Mouse (Mus musculus) ovary, postnatal 36 days (tissue): Measurements from ENCODE around the gene Tmem220.
A peak's percentile ranks its signal among the peaks of the same experiment; 100 is the strongest.

Source experiments
- DNase-seq: peaks from one replicate; pipeline ENCODE4 v3.0.0; 2022; ENCODE audit warnings: low spot score, mixed read lengths

Gene Tmem220

GRCm38 (mm10) chr11:67024867-67025477, at the start of gene Tmem220:
TSS of gene Tmem220 (plus strand) at chr11:67025154.
- peak; percentile 95 for DNase-seq

GRCm38 (mm10) chr11:66975606-66976330, 49.2 kb upstream of the Tmem220 start:
- no peak for DNase-seq

GRCm38 (mm10) chr11:66981336-66982115, 43.4 kb upstream of the Tmem220 start:
- no peak for DNase-seq

- DNase-seq: peak; percentile 42
These were observed 42.2 kb upstream of the Tmem220 start for GRCm38 (mm10) chr11:66982794-66983193.

- no peak for DNase-seq
These were observed 41.4 kb upstream of the Tmem220 start for GRCm38 (mm10) chr11:66983422-66984164.

GRCm38 (mm10) chr11:66984165-66985135, 40.5 kb upstream of the Tmem220 start:
- peak; percentile 62 for DNase-seq

GRCm38 (mm10) chr11:66985136-66985702, 39.7 kb upstream of the Tmem220 start:
- DNase-seq: no peak

- no peak for DNase-seq
These were observed 32.8 kb upstream of the Tmem220 start for GRCm38 (mm10) chr11:66992150-66992549.

- no peak for DNase-seq
These were observed 31.3 kb upstream of the Tmem220 start for GRCm38 (mm10) chr11:66993674-66994073.

GRCm38 (mm10) chr11:66996446-66996845, 28.5 kb upstream of the Tmem220 start:
- no peak for DNase-seq

GRCm38 (mm10) chr11:66998467-66999403, 26.2 kb upstream of the Tmem220 start:
- peak; percentile 75 for DNase-seq

- no peak for DNase-seq
These were observed 24.3 kb upstream of the Tmem220 start for GRCm38 (mm10) chr11:67000671-67001070.

- no peak for DNase-seq
These were observed 23.2 kb upstream of the Tmem220 start for GRCm38 (mm10) chr11:67001717-67002116.

GRCm38 (mm10) chr11:67002911-67003310, 22.0 kb upstream of the Tmem220 start:
- no peak for DNase-seq

GRCm38 (mm10) chr11:67007961-67008360, 17.0 kb upstream of the Tmem220 start:
- no peak for DNase-seq

- DNase-seq: no peak
These were observed 16.4 kb upstream of the Tmem220 start for GRCm38 (mm10) chr11:67008528-67008927.

- no peak for DNase-seq
These were observed 14.5 kb upstream of the Tmem220 start for GRCm38 (mm10) chr11:67010430-67010829.

GRCm38 (mm10) chr11:67011635-67012034, 13.3 kb upstream of the Tmem220 start:
- no peak for DNase-seq

GRCm38 (mm10) chr11:67017801-67018591, 7.0 kb upstream of the Tmem220 start:
- DNase-seq: no peak
